Mouse (Mus musculus) megakaryocyte, embryonic 14.5 days (primary cell): ENCODE measurements around the gene Sfxn3.

Source experiments
- FLI1 ChIP-seq: IDR thresholded peaks from 2 replicates; pipeline ENCODE4 v1.6.1; 2012; ENCODE audit warnings: low read length, inconsistent platforms, mixed read lengths
- GATA1 ChIP-seq: IDR thresholded peaks from 3 replicates; pipeline ENCODE4 v1.6.1; 2012; ENCODE audit warnings: mixed read lengths, low read length, inconsistent platforms, borderline replicate concordance

DNA sequence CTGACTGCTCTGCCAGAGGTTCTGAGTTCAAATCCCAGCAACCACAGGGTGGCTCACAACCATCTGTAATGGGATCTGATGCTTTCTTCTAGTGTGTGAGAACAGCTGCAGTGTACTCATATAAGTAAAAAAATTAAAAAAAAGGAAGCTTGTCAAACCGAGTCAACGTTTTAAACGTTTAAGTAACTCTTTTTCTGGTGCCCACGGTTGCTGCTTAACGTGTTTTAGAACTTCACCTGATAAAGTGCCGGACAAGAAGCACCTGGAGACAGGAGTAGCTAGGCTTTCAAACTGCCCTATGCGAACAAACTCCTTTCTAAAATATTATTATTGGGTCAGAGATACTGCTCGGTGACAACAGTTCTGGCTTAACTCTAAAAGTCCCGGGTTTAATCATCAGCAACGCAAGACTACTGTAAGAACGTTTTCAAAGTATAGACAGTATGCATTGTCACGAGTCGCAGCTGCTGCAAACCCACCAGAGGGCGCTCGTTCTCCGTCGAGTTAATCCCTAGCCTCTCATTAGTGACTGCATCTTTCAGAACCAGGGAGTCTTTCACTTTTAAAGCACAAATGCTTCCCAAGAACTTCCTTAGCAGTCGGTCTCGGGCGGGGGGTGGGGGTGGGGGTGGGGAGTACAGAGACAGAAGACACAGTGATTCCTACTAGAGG lies 26.7 kb downstream of the Sfxn3 start:
- TF ChIP-seq GATA1 (no peak), FLI1 (no peak)
